Mouse (Mus musculus) heart, embryonic 15.5 days (tissue): ENCODE results near the gene Lrmda. TPM values are rescaled to one million over a fixed set of nuclear protein-coding genes. Genes with fewer than 3 reads are reported as not detected.
A peak's percentile ranks its signal among the peaks of the same experiment; 100 is the strongest.

Experiments used
- ATAC-seq: fragments of 200-750 bp; cut with Nextera tagmentation; replicated peaks from 2 replicates; pipeline ENCODE4 v1.8.0; 2017; ENCODE audit warnings: low read depth, moderate TSS enrichment; ENCODE audit not compliant: insufficient number of reproducible peaks, insufficient read depth, low FRiP score
- H3K27ac ChIP-seq: fragments of 300-500 bp; sonication (generic); 2 replicates; pipeline ENCODE4 v1.5.1; 2015; ENCODE audit warnings: mild to moderate bottlenecking, inconsistent platforms
- H3K27me3 ChIP-seq: fragments of 300-500 bp; sonication (generic); 2 replicates; pipeline ENCODE4 v1.6.1; 2015; ENCODE audit warnings: inconsistent platforms
- H3K36me3 ChIP-seq: fragments of 300-500 bp; sonication (generic); 2 replicates; pipeline ENCODE4 v1.6.1; 2015; ENCODE audit warnings: mild to moderate bottlenecking, inconsistent platforms
- H3K4me1 ChIP-seq: fragments of 300-500 bp; sonication (generic); replicated peaks from 2 replicates; pipeline ENCODE4 v1.6.1; 2015; ENCODE audit warnings: inconsistent platforms
- H3K4me2 ChIP-seq: fragments of 300-500 bp; sonication (generic); 2 replicates; pipeline ENCODE4 v1.6.1; 2015; ENCODE audit warnings: inconsistent platforms, mild to moderate bottlenecking, moderate library complexity
- H3K4me3 ChIP-seq: fragments of 300-500 bp; sonication (generic); 2 replicates; pipeline ENCODE4 v1.5.1; 2015; ENCODE audit warnings: mild to moderate bottlenecking, inconsistent platforms
- H3K9ac ChIP-seq: fragments of 300-500 bp; sonication (generic); 2 replicates; pipeline ENCODE4 v1.6.1; 2015; ENCODE audit warnings: mild to moderate bottlenecking, inconsistent platforms
- H3K9me3 ChIP-seq: fragments of 300-500 bp; sonication (generic); replicated peaks from 2 replicates; pipeline ENCODE4 v1.6.1; 2016; ENCODE audit warnings: inconsistent platforms
- WGBS: fragments of 180-500 bp; shearing (Covaris S2); methylation state at CpG from one replicate; pipeline ENCODE4 v1.1.7; 2015; ENCODE audit warnings: mixed read lengths; 5-methylcytosine and 5-hydroxymethylcytosine counted together
- polyA plus RNA-seq: library from polyadenylated mRNA; unstranded; fragments of >200 nt; fragmentation: Nextera tagmentation; extraction: Ambion mirVana; gene quantifications from 2 replicates; pipeline ENCODE4 v1.2.1, GENCODE M21; 2015

The Lrmda gene
- 0.70 and 0.83 TPM in 2 replicates for polyA plus RNA-seq

DNA sequence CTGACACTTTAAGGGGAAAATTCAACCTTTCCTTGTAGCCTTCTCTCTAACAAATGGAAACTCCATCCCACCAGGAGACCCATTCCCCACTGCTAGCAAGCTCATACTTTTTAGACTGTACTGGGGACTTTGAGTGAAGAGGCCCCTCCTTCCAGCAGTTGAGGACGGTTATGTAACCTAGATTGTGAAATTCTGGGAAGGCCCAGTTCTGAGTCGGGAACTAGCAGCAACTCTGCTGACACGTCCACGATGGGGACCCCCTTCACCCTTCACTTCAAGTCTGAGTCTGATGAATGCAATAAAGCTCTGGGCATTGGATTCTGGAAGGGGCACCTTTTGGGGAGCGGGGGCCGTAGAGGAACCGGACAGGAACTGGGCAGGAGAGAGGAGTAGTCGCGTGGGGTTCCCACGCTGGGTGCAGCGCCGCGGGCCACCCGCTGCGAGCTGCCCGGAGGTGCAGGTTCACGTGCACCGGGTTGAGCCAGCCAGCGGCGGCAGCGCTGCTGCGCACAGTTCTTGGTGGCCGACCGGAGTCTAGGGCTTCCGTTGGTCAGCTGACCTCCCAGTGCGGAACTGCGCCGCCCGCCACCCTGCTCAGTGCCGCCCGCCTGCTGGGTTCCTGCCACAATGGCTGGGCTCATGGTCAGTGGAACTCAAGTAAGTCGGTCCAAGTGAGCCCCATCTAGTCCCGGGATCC, at the start of gene Lrmda:
TSS of gene Lrmda (plus strand) at position 461 of the 697 bp plus-strand sequence.
- Histone ChIP-seq H3K36me3 (no peaks in the 10 kb centered on the region), H3K4me1 (peaks cover 11% of the 10 kb centered on the region), H3K9me3 (no peaks in the 10 kb centered on the region), H3K4me3 (peak within 1 kb of the TSS; percentile 52), H3K4me2 (peak within 1 kb of the TSS; percentile 92), H3K27ac (no peak within 1 kb of the TSS; the same call in 1 of the 2 replicates), H3K27me3 (peaks cover 12% of the 10 kb centered on the region; the same call in 1 of the 2 replicates), H3K9ac (peak within 1 kb of the TSS; percentile 59)
- WGBS, result 3% methylated on average over 33 of the region's 33 CpGs
- peak; percentile 91 for ATAC-seq

DNA sequence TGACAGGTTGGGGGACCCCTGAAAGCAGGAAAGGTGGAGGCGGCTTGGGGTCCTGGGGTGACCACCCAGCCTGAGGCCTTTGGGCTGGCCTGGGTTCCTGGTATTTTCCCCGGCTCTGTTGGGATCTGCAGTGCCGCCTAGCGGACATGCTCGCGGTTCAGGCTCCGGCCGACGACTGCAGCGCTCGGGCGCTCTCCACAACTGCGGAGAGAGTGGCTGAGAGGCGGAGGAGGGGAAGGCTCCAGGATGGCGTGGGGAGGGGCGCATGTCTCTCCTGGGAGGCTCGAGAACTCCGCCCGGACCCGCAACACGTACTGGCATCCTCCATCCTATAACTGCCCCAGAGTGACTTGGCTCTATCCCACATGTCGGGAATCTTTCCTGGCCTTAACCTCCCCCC, 38.0 kb upstream of the Lrmda start:
- Histone ChIP-seq H3K4me2 (peak overlapping the region; percentile 68), H3K9ac (no peak overlapping the region), H3K4me3 (peak overlapping the region; percentile 47), H3K36me3 (no peaks in the 10 kb centered on the region), H3K4me1 (peaks cover 38% of the 10 kb centered on the region), H3K27ac (no peak overlapping the region), H3K27me3 (peaks cover 31% of the 10 kb centered on the region), H3K9me3 (no peaks in the 10 kb centered on the region)
- peak; percentile 65 for ATAC-seq
- WGBS, result under 1% methylated on average over 22 of the region's 22 CpGs

DNA sequence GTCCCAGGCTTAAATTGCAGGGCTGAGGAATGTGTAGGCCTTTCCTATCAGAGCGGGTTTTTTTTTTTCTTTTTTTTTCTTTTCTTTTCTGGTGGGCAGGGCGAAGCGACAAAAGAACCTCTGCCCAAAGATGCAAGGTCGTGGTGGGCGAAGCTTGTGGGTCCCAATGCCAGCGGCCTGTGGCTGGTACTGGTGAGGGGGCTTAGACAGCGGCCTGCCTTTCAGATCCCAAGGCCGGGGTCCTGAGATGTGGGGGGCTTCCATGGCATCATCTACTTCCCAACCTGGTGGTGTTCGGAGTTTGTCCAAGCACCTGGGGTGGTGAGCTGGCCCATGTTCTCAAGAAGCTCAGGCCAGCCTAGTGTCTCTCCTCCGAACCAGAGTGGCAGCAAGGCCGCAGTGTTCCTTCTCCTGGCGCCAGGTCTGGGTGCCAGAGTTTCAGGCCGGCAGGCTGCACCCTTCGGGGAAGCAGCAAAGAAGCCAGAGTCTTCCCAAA, 37.4 kb upstream of the Lrmda start:
- H3K27ac ChIP-seq, result peak overlapping the region; percentile 45
- WGBS, result 28% methylated on average over 14 of the region's 14 CpGs

GRCm38 (mm10) chr14:21982592-21983310, 36.8 kb upstream of the Lrmda start:
- ATAC-seq, result no peak
- Histone ChIP-seq H3K4me3 (peak overlapping the region; percentile 47), H3K4me1 (peaks cover 45% of the 10 kb centered on the region), H3K27ac (peak overlapping the region; percentile 45), H3K9me3 (no peaks in the 10 kb centered on the region), H3K4me2 (peak overlapping the region; percentile 68), H3K36me3 (no peaks in the 10 kb centered on the region), H3K27me3 (peaks cover 31% of the 10 kb centered on the region), H3K9ac (peak overlapping the region; percentile 40)
- WGBS, result 10% methylated on average over 38 of the region's 38 CpGs

More for the DNA sequence above, 37.4 kb upstream of the Lrmda start:
- H3K4me1 ChIP-seq, result peaks cover 44% of the 10 kb centered on the region
- no peaks in the 10 kb centered on the region for H3K9me3 ChIP-seq
- H3K4me3 ChIP-seq, result peak overlapping the region; percentile 47
- H3K36me3 ChIP-seq, result no peaks in the 10 kb centered on the region
- H3K4me2 ChIP-seq, result peak overlapping the region; percentile 68
- no peak for ATAC-seq
- H3K9ac ChIP-seq, result 0 out of 2 replicates have a peak overlapping the region, but pooled peaks have one; percentile 40
- peaks cover 31% of the 10 kb centered on the region for H3K27me3 ChIP-seq

DNA sequence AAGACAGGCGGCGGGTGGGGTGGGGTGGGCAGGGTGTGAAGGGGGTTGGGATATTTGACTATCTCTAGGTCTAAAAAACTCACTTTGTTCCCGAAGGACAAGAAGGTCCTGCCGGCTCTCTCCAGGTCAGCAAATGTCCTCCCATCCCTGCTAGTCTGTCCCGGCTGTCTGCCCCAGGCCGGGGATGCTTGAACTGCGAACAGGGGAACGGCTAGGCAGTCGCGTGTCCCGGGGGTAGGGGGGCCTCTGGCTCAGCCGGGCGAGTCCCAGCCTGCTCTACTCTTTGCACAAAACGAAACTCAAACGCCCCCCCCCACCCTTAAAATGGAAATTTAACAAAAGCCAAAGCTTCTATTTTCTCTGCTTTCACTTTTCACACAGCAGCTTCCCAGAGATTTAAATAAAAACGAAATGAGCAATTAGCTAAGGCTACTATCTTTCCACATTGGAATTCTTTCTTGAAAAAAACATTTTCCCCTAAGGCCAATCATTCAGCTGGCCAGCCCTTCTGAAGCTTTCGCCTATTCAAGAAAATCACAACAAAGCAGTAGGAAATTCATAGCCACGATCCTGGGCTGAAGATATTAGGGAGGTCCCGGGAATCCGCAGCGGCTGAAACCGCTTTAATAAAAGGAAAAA, 36.1 kb upstream of the Lrmda start:
- H3K27ac ChIP-seq, result peak overlapping the region; percentile 45; the same call in 1 of the 2 replicates
- no peaks in the 10 kb centered on the region for H3K9me3 ChIP-seq
- H3K4me1 ChIP-seq, result peaks cover 45% of the 10 kb centered on the region
- no peak for ATAC-seq
- no peaks in the 10 kb centered on the region for H3K36me3 ChIP-seq
- peak overlapping the region; percentile 40; the same call in 1 of the 2 replicates for H3K9ac ChIP-seq
- H3K4me2 ChIP-seq, result peak overlapping the region; percentile 68
- WGBS, result 7% methylated on average over 22 of the region's 22 CpGs
- peaks cover 31% of the 10 kb centered on the region for H3K27me3 ChIP-seq
- H3K4me3 ChIP-seq, result peak overlapping the region; percentile 47

DNA sequence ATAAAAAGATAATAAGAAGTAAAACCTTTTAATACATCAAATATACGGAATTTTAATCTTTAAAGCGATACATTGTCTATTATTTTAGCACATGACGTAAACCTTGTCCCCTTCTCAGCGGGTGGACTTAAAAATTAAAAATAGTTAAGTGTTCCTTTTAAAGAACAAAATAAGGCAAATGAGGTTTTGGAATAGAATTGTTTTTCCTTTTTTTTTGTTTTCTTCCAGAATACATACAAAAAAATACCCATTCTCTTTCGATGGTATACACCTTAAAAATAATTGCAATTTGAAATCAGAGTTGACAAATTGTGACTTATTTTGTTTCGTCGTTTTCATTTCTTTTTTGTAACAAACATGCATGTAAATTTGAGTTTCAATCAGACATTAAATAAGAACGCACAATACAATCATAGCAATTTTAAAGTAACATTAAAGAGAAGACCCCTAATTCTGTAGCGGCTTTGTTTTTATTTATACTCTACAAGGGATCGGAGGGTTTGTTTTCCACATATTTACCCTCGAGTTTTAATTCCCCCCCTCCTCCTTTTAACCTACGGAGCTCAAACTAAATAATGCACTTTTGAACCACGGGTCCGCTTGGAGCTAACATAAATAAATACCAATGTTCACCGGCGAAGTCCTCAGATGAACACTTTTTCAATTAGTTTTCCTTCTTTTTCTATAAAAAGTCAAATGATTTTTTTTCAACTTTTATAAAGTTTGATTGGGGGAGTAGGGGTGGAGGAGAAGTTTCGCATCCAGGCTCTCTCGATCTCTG, 35.4 kb upstream of the Lrmda start:
- Histone ChIP-seq H3K27me3 (peaks cover 36% of the 10 kb centered on the region), H3K9ac (peak overlapping the region; percentile 75; the same call in 1 of the 2 replicates), H3K4me1 (peaks cover 51% of the 10 kb centered on the region), H3K36me3 (no peaks in the 10 kb centered on the region), H3K4me2 (peak overlapping the region; percentile 98), H3K9me3 (no peaks in the 10 kb centered on the region), H3K4me3 (peak overlapping the region; percentile 83), H3K27ac (no peak overlapping the region)
- 22% methylated on average over 18 of the region's 18 CpGs for WGBS
- no peak for ATAC-seq

DNA sequence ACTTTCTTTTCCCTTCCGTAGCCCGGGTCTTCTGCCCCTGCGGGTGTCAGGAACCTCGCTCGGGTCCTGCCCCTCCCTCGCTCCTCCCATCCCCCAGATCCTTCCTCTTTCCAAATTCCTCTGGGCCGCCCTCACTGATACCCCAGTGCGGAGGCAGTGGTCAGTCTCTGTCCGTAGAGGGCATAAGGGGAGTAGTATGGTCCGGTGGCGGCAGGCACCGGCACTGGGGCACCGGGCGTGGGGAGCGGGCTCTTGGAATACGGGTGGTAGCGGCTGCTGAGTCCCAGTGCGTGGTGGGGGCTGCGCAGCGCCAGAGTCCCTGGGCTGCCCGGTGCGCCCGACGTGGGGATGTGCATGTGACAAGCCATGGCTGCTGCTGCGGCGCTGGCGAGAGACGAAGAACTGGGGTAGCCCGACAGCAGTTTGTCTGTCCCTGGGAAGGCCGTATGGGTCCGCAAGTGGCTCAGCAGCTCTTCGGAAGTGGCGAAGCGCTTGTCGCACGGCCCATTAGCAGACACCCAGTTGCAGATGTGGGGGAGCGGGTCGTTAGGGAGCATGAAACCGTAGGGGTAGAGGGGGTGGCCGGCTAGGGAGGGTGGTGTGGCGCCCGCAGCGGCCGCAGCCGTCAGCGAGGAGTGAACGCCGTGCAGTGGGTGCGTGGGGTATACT, 34.6 kb upstream of the Lrmda start:
- ATAC-seq, result no peak
- Histone ChIP-seq H3K9me3 (no peaks in the 10 kb centered on the region), H3K36me3 (no peaks in the 10 kb centered on the region), H3K4me3 (peak overlapping the region; percentile 83), H3K4me2 (peak overlapping the region; percentile 98), H3K27me3 (peaks cover 40% of the 10 kb centered on the region), H3K27ac (no peak overlapping the region), H3K4me1 (peaks cover 58% of the 10 kb centered on the region), H3K9ac (peak overlapping the region; percentile 75)
- 7% methylated on average over 48 of the region's 49 CpGs for WGBS

- Histone ChIP-seq H3K27ac (peak overlapping the region; percentile 94; the same call in 1 of the 2 replicates), H3K9ac (peak overlapping the region; percentile 75), H3K4me3 (peak overlapping the region; percentile 83), H3K4me2 (peak overlapping the region; percentile 98), H3K36me3 (no peaks in the 10 kb centered on the region), H3K4me1 (peaks cover 61% of the 10 kb centered on the region), H3K9me3 (no peaks in the 10 kb centered on the region), H3K27me3 (peaks cover 46% of the 10 kb centered on the region)
- no peak for ATAC-seq
- 8% methylated on average over 37 of the region's 37 CpGs for WGBS
These were observed 34.0 kb upstream of the Lrmda start for GRCm38 (mm10) chr14:21985426-21985931.

- ATAC-seq, result no peak
- Histone ChIP-seq H3K9me3 (no peaks in the 10 kb centered on the region), H3K27ac (peak overlapping the region; percentile 94), H3K27me3 (peaks cover 52% of the 10 kb centered on the region), H3K4me3 (peak overlapping the region; percentile 83), H3K4me1 (peaks cover 66% of the 10 kb centered on the region), H3K9ac (peak overlapping the region; percentile 75), H3K36me3 (no peaks in the 10 kb centered on the region), H3K4me2 (peak overlapping the region; percentile 98)
- under 1% methylated on average over 58 of the region's 62 CpGs for WGBS
These were observed 33.4 kb upstream of the Lrmda start for GRCm38 (mm10) chr14:21985981-21986732.
